In genomic region chr11:49793619-49794341, GRCm38 (mm10) we compare ENCODE assay signal across 8 mouse cellular contexts. TPM values are rescaled to one million over a fixed set of nuclear protein-coding genes. Genes with fewer than 3 reads are reported as not detected.
A peak's percentile ranks its signal among the peaks of the same experiment; 100 is the strongest.
DNase-seq lines count a peak whose midpoint lies in the region; ATAC-seq and TF ChIP-seq lines count a peak whose summit lies in the region.

TSS of gene Gfpt2 (plus strand) at chr11:49794178.

- no peak for TF ChIP-seq POLR2A in liver, adult 2 months (IDR thresholded peaks at IDR 0.05; ENCODE audit: extremely low read depth, insufficient read depth, low read length)

- no peak within 1 kb of the TSS for H3K27ac ChIP-seq in forebrain, embryonic 11.5 days (ENCODE audit: low read depth, low read length)
- peak within 1 kb of the TSS in 1 of 2 experiments; percentile 33; a peak in 1 of 4 replicates for H3K27ac ChIP-seq in heart, embryonic 14.5 days (replicated peaks in 1 of 2; ENCODE audit: control insufficient read depth in 1 of 2, insufficient read depth in 1 of 2, low read depth in 2 of 2, low read length in 2 of 2)
- H3K27ac ChIP-seq in kidney, postnatal 0 days, result no peak within 1 kb of the TSS
- no peak within 1 kb of the TSS for H3K27ac ChIP-seq in liver, adult 2 months (replicated peaks; ENCODE audit: insufficient read depth, low read depth, low read length)

- H3K4me2 ChIP-seq in forebrain, embryonic 11.5 days (ENCODE audit: low read depth, low read length, severe bottlenecking), result peak within 1 kb of the TSS; percentile 89
- H3K4me2 ChIP-seq in heart, embryonic 14.5 days (ENCODE audit: low read length), result peak within 1 kb of the TSS; percentile 92
- H3K4me2 ChIP-seq in kidney, postnatal 0 days (ENCODE audit: low read length), result peak within 1 kb of the TSS; percentile 92

- H3K9ac ChIP-seq in forebrain, embryonic 11.5 days (ENCODE audit: low read length), result peak within 1 kb of the TSS; percentile 62
- H3K9ac ChIP-seq in heart, embryonic 14.5 days (ENCODE audit: low read length), result peak within 1 kb of the TSS; percentile 61
- H3K9ac ChIP-seq in kidney, postnatal 0 days (ENCODE audit: low read depth, low read length), result peak within 1 kb of the TSS; percentile 58
- peak within 1 kb of the TSS; percentile 55 for H3K9ac ChIP-seq in liver, adult 2 months (ENCODE audit: low read depth, low read length)

- WGBS in forebrain, embryonic 11.5 days, result 1% methylated on average over 25 of the region's 25 CpGs
- WGBS in heart, embryonic 14.5 days, result 1% methylated on average over 25 of the region's 25 CpGs
- WGBS in kidney, postnatal 0 days, result under 1% methylated on average over 25 of the region's 25 CpGs
- 3% methylated on average over 25 of the region's 25 CpGs for WGBS in liver, adult 2 months

- H3K4me3 ChIP-seq in forebrain, embryonic 11.5 days (ENCODE audit: low read depth, low read length), result peak within 1 kb of the TSS; percentile 53
- H3K4me3 ChIP-seq in heart, embryonic 14.5 days (ENCODE audit: control insufficient read depth in 1 of 2, insufficient read depth in 1 of 2, low read depth in 1 of 2, low read length in 2 of 2), result peak within 1 kb of the TSS; percentile 44 to 60
- H3K4me3 ChIP-seq in kidney, postnatal 0 days (replicated peaks; ENCODE audit: low read depth, low read length), result peak within 1 kb of the TSS; percentile 48
- peak within 1 kb of the TSS; percentile 53 for H3K4me3 ChIP-seq in liver, adult 2 months (ENCODE audit: insufficient read depth, low read depth, low read length)

- H3K36me3 ChIP-seq in forebrain, embryonic 11.5 days (ENCODE audit: control insufficient read depth, insufficient read depth, low read length), result no peaks in the 10 kb centered on the region
- no peaks in the 10 kb centered on the region for H3K36me3 ChIP-seq in heart, embryonic 14.5 days (ENCODE audit: control insufficient read depth, insufficient read depth, low read length)
- H3K36me3 ChIP-seq in kidney, postnatal 0 days (ENCODE audit: insufficient read depth, low read length), result no peaks in the 10 kb centered on the region
- H3K36me3 ChIP-seq in liver, adult 2 months (ENCODE audit: control insufficient read depth, insufficient read depth, low read length), result no peaks in the 10 kb centered on the region

- ATAC-seq in forebrain, embryonic 11.5 days (replicated peaks; ENCODE audit: low FRiP score), result peak; percentile 98
- ATAC-seq in heart, embryonic 14.5 days (ENCODE audit: insufficient number of reproducible peaks, insufficient read depth, low FRiP score, low read depth), result peak; percentile 90
- peak; percentile 94 for ATAC-seq in kidney, postnatal 0 days (replicated peaks; ENCODE audit: low FRiP score, low read depth)

- H3K4me1 ChIP-seq in forebrain, embryonic 11.5 days (replicated peaks; ENCODE audit: control insufficient read depth, insufficient read depth, low read length), result peaks cover 5% of the 10 kb centered on the region; the same call in 1 of the 2 replicates
- H3K4me1 ChIP-seq in heart, embryonic 14.5 days (ENCODE audit: control insufficient read depth in 2 of 2, insufficient read depth in 2 of 2, low read length in 2 of 2), result peaks cover 6 to 10% of the 10 kb centered on the region in 2 experiments; a peak in 2 of 4 replicates
- H3K4me1 ChIP-seq in kidney, postnatal 0 days (replicated peaks; ENCODE audit: insufficient read depth, low read length), result 0 out of 2 replicates have a peak, but pooled peaks cover 10% of the 10 kb centered on the region
- H3K4me1 ChIP-seq in liver, adult 2 months (ENCODE audit: control insufficient read depth, insufficient read depth, low read length), result no peaks in the 10 kb centered on the region

- TF ChIP-seq CTCF in kidney, postnatal 0 days (IDR thresholded peaks at IDR 0.05; ENCODE audit: low read depth), result no peak
- no peak for TF ChIP-seq CTCF in liver, adult 2 months (IDR thresholded peaks at IDR 0.05; ENCODE audit: low read depth, low read length)

- H3K79me2 ChIP-seq in liver, adult 2 months (ENCODE audit: control insufficient read depth, insufficient read depth, low read length), result no peaks in the 10 kb centered on the region

- H3K9me3 ChIP-seq in forebrain, embryonic 11.5 days (ENCODE audit: control insufficient read depth, low read length), result no peaks in the 10 kb centered on the region
- H3K9me3 ChIP-seq in heart, embryonic 14.5 days (ENCODE audit: control insufficient read depth, low read length), result no peaks in the 10 kb centered on the region
- no peaks in the 10 kb centered on the region for H3K9me3 ChIP-seq in kidney, postnatal 0 days (replicated peaks; ENCODE audit: low read length)

- peak; percentile 63 for DNase-seq in CD4-positive, CD25-positive, alpha-beta regulatory T cell, adult 2 months (ENCODE audit: low read depth, low spot score)
- peak; percentile 50 for DNase-seq in c-Kit-positive CD71-positive TER-119-negative erythroid progenitor cells, embryonic 14.5 days (ENCODE audit: low read depth)
- peak; percentile 95 for DNase-seq in forebrain, embryonic 11.5 days (ENCODE audit: low spot score)
- peak; percentile 89 for DNase-seq in kidney, postnatal 0 days (ENCODE audit: low spot score)
- no peak for DNase-seq in liver, adult 2 months (ENCODE audit: extremely low read depth, low read depth, low spot score)
- peak; percentile 8 to 23 for DNase-seq in natural killer cell, adult 2 months (ENCODE audit: low spot score in 2 of 2)
- DNase-seq in testis, postnatal 14 days (ENCODE audit: low spot score), result peak; percentile 73

- H3K27me3 ChIP-seq in forebrain, embryonic 11.5 days (ENCODE audit: control insufficient read depth, insufficient read depth, low read length), result no peaks in the 10 kb centered on the region; the same call in 1 of the 2 replicates
- no peaks in the 10 kb centered on the region for H3K27me3 ChIP-seq in heart, embryonic 14.5 days (ENCODE audit: control insufficient read depth, insufficient read depth, low read length)
- no peaks in the 10 kb centered on the region for H3K27me3 ChIP-seq in kidney, postnatal 0 days (ENCODE audit: insufficient read depth, low read length)
- H3K27me3 ChIP-seq in liver, adult 2 months (ENCODE audit: control insufficient read depth, insufficient read depth, low read length), result no peaks in the 10 kb centered on the region

RNA-seq across cellular contexts. Expression of gene Gfpt2, which starts in this region (rescaled TPM):
- 11.2 and 14.1 TPM in 2 replicates for polyA plus RNA-seq in forebrain, embryonic 11.5 days (2014; fragmentation: Nextera tagmentation; extraction: Ambion mirVana)
- polyA plus RNA-seq in heart, embryonic 14.5 days (2014; fragmentation: Nextera tagmentation; extraction: Ambion mirVana), result 7.8 and 8.5 TPM in 2 replicates
- polyA plus RNA-seq in kidney, postnatal 0 days (2015; fragmentation: Nextera tagmentation; extraction: Ambion mirVana), result 7.3 and 8.6 TPM in 2 replicates
- total RNA-seq in liver, adult 2 months (2014; rRNA removed), result 0.28 and 0.34 TPM in 2 replicates
- 0.20 and 0.22 TPM in 2 replicates for polyA plus RNA-seq in liver, adult 2 months (2012; rRNA removed)
